Mouse (Mus musculus) cerebellum, adult 2 months (tissue): Measurements from ENCODE around the gene Cenpb. TPM values are rescaled to one million over a fixed set of nuclear protein-coding genes. Genes with fewer than 3 reads are reported as not detected.

ENCODE experiments used
- DNase-seq, 2 experiments: peaks; one replicate each; pipeline ENCODE4 v3.0.0; 2021
- H3K27ac ChIP-seq: fragments of 200-500 bp; 2 replicates; pipeline ENCODE4 v1.5.1; 2012; ENCODE audit warnings: low read length, control low read depth, inconsistent platforms; ENCODE audit not compliant: insufficient read depth
- H3K27me3 ChIP-seq: fragments of 200-500 bp; 2 replicates; pipeline ENCODE4 v1.6.1; 2012; ENCODE audit warnings: inconsistent platforms, mild to moderate bottlenecking, low read length, moderate library complexity; ENCODE audit not compliant: control insufficient read depth, insufficient read depth
- H3K4me1 ChIP-seq: fragments of 200-500 bp; 2 replicates; pipeline ENCODE4 v1.6.1; 2011; ENCODE audit warnings: low read length; ENCODE audit not compliant: control insufficient read depth, insufficient read depth
- H3K4me3 ChIP-seq: fragments of 200-500 bp; replicated peaks from 2 replicates; pipeline ENCODE3; 2011; ENCODE audit warnings: mild to moderate bottlenecking, low read depth, low read length, control low read depth; ENCODE audit not compliant: insufficient read depth
- CTCF ChIP-seq: fragments of 200-500 bp; IDR thresholded peaks from 2 replicates; pipeline ENCODE4 v1.5.1; 2011; ENCODE audit warnings: low read depth, mild to moderate bottlenecking, control low read depth, low read length, moderate library complexity, borderline replicate concordance; ENCODE audit not compliant: insufficient read depth
- POLR2A ChIP-seq: fragments of 200-500 bp; IDR thresholded peaks from 2 replicates; pipeline ENCODE4 v1.6.1; 2011; ENCODE audit warnings: low read length, control low read depth, borderline replicate concordance; ENCODE audit not compliant: insufficient read depth
- WGBS: fragments of 180-500 bp; shearing (Covaris S2); methylation state at CpG from one replicate; pipeline ENCODE4 v1.1.7; 2018; 5-methylcytosine and 5-hydroxymethylcytosine counted together
- polyA plus RNA-seq: library from polyadenylated mRNA; depleted of rRNA; stranded (reverse); fragments of >200 nt; gene quantifications from 2 replicates; pipeline ENCODE4 v1.2.3, GENCODE M21; 2012

The Cenpb gene
- polyA plus RNA-seq, 1 experiment = 72.5 TPM

DNA sequence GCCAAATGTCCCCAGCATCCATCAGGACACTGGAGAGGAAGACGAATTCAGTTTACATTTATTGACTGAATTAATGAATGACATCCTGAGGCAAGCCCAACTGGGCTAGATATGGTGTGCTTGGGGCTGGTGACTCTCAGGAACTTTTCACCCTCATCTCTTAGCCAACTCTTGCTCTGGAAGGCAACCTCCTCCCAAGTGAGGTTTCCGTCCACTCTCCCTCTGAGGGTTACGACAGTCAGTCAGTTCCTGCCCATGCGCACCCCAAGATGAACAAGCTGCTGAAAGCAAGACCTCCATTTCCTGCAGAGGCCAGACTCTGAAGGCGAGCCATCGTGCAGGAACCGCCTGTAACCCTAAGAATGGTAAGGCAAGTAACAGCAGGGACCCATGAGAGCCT, 22.9 kb downstream of the Cenpb start:
- 94% methylated on average over 7 of the region's 7 CpGs for WGBS
- no peak for DNase-seq
- TF ChIP-seq POLR2A (no peak), CTCF (no peak)

GRCm38 (mm10) chr2:131154036-131154435, 25.8 kb downstream of the Cenpb start:
- Histone ChIP-seq H3K27ac (no peak overlapping the region), H3K4me1 (no peaks in the 10 kb centered on the region), H3K27me3 (no peaks in the 10 kb centered on the region), H3K4me3 (no peak overlapping the region)
- no peak for DNase-seq
- whole genome bisulfite sequencing = 83% methylated on average over 4 of the region's 4 CpGs
- TF ChIP-seq POLR2A (no peak), CTCF (no peak)

More for the DNA sequence above, 22.9 kb downstream of the Cenpb start:
- Histone ChIP-seq H3K4me1 (no peaks in the 10 kb centered on the region), H3K27me3 (no peaks in the 10 kb centered on the region), H3K27ac (no peak overlapping the region), H3K4me3 (no peak overlapping the region)

GRCm38 (mm10) chr2:131152166-131152730, 27.6 kb downstream of the Cenpb start:
- no peak for TF ChIP-seq CTCF
- no peak for TF ChIP-seq POLR2A
- no peaks in the 10 kb centered on the region for H3K4me1 ChIP-seq
- no peak overlapping the region for H3K27ac ChIP-seq
- WGBS = 94% methylated on average over 7 of the region's 7 CpGs
- no peak for DNase-seq
- no peak overlapping the region for H3K4me3 ChIP-seq
- no peaks in the 10 kb centered on the region for H3K27me3 ChIP-seq

DNA sequence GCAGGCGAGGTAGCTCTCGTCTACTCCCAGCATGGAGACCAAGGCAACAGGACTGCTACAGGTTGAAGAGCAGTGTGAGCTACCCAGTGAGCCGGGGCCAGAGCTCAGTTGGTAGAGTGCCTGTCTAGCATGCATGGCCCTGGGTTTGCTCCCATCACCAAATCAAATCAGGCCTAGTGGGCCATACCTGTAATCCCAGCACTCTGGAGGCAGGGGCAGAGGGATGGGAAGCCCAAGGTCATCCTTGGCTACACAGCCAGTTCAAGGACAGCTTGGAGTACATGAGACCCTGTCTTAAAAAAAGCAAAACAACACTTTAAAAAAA, 30.7 kb downstream of the Cenpb start:
- TF ChIP-seq CTCF = no peak
- TF ChIP-seq POLR2A = no peak
- Histone ChIP-seq H3K27ac (no peak overlapping the region), H3K4me3 (no peak overlapping the region), H3K27me3 (no peaks in the 10 kb centered on the region), H3K4me1 (no peaks in the 10 kb centered on the region)
- no peak for DNase-seq
- WGBS = 95% methylated on average over 3 of the region's 3 CpGs

DNA sequence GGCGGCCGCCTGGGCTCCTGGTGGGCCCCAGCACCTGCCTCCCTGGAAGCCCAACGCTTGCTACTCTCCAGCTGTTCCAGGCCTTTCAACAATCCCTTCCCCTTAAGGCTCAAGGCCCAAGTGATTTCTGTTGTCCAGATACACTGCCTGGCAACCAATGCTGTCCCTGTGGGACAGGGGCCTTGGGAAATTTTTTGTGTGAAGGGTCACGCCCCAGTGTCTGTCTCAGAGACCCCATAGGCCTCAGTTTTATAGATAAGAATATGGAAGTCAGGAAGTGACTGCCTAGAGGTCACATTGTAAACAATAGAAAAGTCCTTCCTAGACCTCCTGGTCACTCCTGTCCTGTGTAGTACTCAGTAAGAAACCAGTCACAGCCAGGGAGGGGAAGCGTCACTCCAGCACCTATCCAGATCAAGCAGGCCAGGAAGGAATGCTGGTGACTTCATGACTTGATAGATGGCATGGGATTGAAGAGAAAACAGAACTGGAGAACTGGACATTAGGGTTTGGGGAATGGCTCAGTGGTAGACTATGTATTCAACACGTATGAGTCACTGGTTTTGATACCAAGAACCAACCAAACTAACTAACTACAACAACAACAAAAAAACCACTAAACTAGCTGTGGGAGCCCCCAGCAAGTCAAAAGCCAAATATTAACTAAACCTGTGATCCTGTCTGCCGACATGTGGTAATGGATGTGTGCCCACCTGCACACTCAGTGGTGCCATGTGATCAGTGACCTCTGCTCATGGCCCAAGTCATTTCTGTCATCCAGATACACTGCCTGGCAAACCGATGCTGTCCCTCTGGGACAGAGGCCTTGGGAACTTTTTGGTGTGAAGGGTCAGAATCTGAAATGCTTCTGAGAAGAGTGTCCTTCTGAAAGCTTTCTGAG, 31.3 kb downstream of the Cenpb start:
- no peaks in the 10 kb centered on the region for H3K4me1 ChIP-seq
- no peak for DNase-seq
- no peak overlapping the region for H3K27ac ChIP-seq
- no peak overlapping the region for H3K4me3 ChIP-seq
- H3K27me3 ChIP-seq = no peaks in the 10 kb centered on the region
- TF ChIP-seq POLR2A (no peak), CTCF (no peak)
- 81% methylated on average over 8 of the region's 8 CpGs for WGBS

- WGBS = 88% methylated on average over 8 of the region's 8 CpGs
These were observed 32.9 kb downstream of the Cenpb start for GRCm38 (mm10) chr2:131147043-131147365.

DNA sequence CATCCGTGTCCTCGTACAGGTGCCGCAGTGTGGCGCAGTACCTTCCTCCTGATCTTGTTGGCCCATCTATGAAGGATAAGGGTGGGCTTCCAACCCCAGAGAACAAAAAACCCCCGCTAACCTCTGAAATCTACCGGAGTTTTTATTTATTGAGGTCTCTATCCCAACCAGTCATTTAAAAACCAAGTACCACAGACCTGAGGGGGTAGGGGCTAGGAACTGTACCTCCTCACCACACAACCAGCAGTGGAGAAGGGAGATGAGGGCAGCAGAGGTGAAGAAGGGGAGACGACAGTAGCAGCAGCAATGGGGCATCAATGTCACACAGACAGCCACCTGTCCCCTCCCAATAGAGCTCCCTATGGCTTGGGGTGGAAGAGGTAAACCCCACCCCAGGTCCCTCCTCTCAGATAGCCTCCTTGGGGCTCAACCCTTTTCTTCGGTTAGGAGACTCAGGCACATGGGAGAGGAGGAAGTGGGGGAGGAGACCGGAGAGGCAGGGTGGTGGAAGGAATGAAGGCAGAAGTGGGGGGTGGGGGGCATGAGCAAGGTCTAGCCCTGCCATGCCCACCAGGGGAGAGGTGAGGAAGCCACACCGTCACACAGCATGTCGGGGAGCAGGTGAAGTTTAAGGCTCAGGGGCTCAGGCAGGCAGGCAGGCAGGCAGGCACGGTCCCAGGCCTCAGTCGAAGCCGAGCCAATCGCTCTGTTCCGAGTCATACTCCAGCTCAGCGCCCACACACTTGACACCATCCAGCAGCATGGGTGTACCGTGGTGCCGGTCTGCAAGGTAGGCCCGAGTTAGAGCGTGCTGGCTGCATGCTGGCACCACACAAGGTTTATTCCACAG, 33.4 kb downstream of the Cenpb start:
- H3K4me3 ChIP-seq = no peak overlapping the region
- no peaks in the 10 kb centered on the region for H3K27me3 ChIP-seq
- H3K27ac ChIP-seq = no peak overlapping the region
- WGBS = 88% methylated on average over 21 of the region's 21 CpGs
- no peak for TF ChIP-seq CTCF
- no peak for TF ChIP-seq POLR2A
- no peak for DNase-seq
- H3K4me1 ChIP-seq = no peaks in the 10 kb centered on the region

More at GRCm38 (mm10) chr2:131147043-131147365, 32.9 kb downstream of the Cenpb start:
- H3K27ac ChIP-seq = no peak overlapping the region
- H3K27me3 ChIP-seq = no peaks in the 10 kb centered on the region
- H3K4me1 ChIP-seq = no peaks in the 10 kb centered on the region
- DNase-seq = no peak
- TF ChIP-seq CTCF (no peak), POLR2A (no peak)
- no peak overlapping the region for H3K4me3 ChIP-seq
